Mouse (Mus musculus) liver, adult (tissue): Measurements from ENCODE around the gene Klhl7.

Source experiments
- GATA4 ChIP-seq: IDR thresholded peaks from 2 replicates; pipeline ENCODE4 v1.6.1; 2014; ENCODE audit warnings: mild to moderate bottlenecking, low read length; ENCODE audit not compliant: insufficient replicate concordance

Klhl7 gene

GRCm38 (mm10) chr5:24100106-24100809 is at the start of gene Klhl7:
Gene Klhl7 (plus strand): TSS chr5:24100605.
- TF ChIP-seq GATA4 = no peak

GRCm38 (mm10) chr5:24051755-24052675 is 48.4 kb upstream of the Klhl7 start:
- no peak for TF ChIP-seq GATA4

DNA sequence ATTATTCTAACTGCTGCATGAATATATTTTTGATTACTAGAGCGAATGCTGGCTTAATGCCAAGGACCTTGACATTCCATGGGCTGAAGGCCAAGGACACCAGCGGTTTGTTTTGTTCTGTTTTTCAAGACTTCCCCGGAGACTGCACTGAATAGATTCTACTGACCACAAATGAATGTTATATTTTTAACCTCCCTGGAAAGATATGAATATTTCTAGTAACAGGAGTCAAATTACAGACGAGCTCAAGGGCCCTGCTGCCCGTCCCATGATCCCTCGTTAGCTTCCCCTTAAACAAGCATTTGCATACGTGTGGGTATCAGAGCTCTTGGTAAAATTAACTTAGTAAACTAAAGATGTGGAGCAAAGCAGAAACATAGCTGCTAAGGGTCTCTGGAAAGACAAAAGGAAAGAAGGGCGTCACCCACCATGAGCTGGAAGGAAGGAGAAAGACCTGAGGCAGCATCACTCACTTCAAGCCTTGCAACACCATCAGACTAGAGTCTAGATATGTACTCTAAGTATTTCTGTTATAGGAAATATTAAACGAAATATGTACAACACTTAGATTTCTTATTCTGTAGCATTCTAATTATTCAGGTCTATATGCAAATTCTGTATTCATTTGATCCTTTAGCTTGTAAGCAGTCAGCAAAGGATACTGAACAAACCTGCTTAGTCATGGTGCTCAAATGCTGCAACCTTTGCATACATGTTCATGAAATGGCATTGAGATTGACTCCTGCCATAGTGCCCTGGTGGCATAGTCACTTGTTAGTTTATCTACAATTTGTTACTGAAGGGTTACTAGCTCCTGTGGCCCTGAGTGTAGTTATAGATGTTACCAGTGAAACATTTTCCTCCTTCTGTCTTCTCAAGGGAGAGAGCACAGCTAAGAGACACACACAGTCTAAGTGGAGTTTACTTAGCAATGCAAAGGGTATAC is 46.9 kb upstream of the Klhl7 start:
- TF ChIP-seq GATA4 = no peak

DNA sequence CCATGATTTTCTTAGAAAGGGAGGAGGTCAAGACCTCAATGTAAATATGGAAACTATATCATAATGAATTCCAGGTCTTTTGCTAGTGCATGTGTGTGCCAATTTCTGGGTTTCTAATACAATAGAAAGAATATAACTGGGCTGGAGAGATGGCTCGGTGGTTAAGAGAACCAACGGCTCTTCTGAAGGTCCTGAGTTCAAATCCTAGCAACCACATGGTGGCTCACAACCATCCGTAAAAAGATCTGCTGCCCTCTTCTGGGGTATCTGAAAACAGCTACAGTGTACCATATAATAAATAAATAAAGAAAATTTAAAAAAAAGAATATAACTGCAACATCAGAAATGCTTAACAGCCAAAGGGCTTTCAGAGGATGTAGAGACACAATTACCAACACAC is 46.0 kb upstream of the Klhl7 start:
- no peak for TF ChIP-seq GATA4

- TF ChIP-seq GATA4 = no peak
Observed at GRCm38 (mm10) chr5:24056865-24057264, 43.5 kb upstream of the Klhl7 start.

GRCm38 (mm10) chr5:24057592-24057991 is 42.8 kb upstream of the Klhl7 start:
- TF ChIP-seq GATA4 = no peak

DNA sequence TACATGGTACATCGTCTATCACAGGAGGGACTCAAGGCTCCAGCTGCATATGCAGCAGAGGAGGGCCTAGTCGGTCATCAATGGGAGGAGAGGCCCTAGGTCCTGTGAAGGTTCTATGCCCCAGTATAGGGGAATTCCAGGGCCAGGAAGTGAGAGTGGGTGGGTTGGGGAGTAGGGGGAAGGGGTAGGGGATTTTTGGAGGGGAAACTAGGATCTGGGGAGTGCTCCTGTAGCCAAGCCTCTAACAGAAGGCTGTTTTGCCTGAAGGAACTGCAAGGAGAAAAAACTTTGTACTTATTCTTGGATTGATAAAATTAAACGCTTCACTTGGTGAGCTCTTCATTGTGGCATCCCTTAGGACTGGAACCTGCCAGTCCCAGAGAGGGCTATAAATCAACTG is 39.5 kb upstream of the Klhl7 start:
- TF ChIP-seq GATA4 = no peak

DNA sequence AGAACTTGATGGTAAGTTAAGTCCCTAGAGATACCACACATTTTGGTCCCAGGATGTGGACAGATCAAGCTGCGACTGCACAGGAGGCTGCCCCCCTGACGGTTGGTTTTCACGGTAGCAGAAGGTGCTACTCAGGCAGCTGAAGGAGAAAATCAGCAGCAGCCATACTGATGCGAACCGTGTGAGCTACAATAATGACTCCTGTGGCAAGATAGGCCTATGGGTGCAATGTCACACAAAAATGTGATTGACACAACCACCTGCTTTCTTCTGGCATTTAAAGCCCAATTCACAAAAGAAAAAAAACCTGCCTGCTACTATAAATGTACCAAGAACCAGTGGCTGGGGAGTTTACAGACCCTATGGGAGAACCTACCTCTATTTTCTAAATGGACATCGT is 37.4 kb upstream of the Klhl7 start:
- TF ChIP-seq GATA4 = no peak

- TF ChIP-seq GATA4 = no peak
Observed at GRCm38 (mm10) chr5:24063545-24063944, 36.9 kb upstream of the Klhl7 start.

DNA sequence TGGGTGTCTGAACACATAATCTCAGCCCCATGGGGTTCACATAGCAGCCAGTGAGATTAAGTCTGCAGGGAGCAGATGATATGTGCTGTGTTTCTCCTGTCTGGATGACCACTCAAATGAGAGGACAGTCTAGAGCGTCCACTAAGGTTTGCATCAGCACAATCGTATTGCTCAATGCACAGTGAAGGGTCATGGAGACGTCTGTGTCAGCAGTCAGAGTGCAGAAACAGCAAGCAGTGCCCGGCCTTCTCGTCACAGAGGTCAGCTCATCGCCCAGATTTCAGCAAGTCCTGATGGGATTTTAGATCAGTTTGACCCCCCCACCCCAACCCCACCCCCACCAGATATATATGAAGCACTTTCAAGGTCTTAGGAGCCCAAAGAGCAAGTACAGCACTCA is 31.4 kb upstream of the Klhl7 start:
- TF ChIP-seq GATA4 = no peak

DNA sequence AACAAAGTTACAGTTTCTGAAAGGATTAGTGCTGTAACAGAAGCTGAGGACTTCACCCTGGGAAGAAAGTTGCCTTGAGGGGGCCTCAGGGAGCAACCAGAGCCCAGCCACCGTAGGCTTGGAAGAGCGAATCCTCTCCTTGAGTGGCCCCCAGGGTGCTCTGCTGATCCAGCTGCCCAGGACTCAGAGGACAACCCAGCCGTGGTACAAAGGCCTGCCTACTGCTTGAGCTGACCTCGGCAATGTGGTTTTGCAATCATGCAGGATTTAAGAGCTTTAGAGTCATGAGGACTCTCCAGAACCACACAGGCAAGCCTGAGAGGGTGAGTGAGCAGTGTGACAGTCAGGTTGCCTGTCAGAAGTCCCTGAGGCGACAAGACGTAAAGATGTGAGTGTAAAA is 28.4 kb upstream of the Klhl7 start:
- TF ChIP-seq GATA4 = no peak

DNA sequence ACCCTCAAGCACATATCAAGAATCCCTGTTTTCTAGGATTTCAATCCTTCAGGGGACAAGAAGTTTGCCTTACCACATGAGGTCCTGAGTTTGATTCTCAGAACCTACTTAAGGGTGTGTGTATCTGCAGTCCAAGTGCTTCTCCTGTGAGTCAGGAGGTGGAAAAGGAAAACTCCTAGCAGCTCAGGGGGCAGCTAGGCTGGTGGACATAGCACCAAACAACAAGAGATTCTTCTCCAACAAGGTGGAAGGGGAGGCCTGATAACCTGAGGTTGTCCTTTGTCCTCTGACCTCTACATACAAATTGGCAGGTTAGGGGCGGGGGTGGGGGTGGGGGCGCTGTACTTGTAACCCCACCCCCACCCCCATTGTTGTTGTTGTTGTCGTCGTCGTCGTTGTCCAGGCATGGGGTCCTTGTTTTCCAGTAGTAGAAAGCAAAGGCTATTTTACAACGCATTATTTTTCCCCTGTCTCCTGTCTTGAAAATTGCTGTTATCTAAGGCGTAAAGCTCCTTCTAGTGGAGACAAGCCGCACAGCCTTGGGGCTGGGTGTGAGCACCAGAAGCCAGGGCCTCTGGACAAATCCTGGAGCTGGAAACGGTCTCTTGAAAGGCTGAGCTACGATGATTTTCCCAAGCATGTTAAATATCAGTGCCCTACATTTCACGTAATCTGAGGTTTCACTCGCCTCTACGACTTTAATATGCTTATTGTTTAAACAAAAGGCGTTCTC is 23.3 kb upstream of the Klhl7 start:
- no peak for TF ChIP-seq GATA4

DNA sequence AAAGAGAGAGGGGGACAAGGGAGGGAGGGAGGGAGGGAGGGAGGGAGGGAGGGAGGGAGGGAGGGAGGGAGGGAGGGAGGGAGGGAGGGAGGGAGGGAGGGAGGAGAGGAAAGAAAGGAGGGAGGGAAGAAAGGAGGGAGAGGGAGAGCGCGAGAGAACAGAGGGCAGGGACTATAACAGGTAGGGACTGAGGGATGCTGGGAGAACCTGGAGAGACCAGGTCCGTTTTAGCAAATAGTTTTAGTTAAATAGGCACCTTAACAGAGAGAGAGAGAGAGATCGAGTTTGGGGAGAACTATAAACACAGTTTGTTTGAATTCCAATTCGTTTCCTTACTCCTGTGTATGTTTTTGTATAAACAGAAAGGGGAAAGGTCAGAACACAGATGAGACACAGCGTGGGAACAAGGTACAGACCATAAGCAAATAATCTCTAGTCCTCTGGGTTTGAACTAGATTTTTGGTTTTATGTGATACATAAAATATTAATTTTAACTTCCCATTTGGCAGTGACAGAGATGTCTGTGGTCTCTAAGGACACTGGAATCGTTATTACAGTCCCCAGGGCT is 22.6 kb upstream of the Klhl7 start:
- no peak for TF ChIP-seq GATA4

DNA sequence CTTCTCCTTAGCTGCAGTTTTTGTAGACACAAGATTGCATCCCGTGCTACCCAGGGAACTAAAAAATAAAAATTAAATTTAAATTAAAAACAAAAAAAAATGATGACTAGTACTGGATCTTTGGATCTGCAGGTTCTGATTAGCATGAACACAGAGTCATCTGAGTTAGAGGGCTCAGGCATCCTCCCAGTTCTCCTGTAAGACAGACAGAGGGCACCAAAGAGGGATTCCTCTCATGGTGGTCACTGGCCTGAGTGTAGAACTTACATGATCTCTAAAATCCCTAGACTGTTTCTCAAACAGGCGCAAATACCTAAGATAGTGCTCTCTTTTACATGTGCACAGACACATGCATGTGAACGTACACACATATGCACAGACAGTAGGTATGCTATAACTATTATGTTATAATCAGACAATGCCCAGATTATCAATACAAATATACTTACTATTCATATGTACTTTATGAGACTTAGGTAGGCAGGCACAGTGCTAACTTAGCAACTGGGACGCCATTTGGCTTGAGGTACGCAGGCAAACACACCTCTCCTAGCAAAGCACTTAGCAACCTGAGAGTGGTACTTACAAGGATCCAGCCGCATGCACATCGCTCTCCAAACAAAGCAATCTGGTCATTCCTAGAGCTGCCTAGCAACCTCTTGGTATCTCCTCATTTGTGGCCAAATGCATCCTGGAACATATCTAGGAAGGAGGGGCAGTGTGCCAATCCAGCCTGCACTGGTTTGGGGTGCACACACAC is 21.8 kb upstream of the Klhl7 start:
- TF ChIP-seq GATA4 = no peak

DNA sequence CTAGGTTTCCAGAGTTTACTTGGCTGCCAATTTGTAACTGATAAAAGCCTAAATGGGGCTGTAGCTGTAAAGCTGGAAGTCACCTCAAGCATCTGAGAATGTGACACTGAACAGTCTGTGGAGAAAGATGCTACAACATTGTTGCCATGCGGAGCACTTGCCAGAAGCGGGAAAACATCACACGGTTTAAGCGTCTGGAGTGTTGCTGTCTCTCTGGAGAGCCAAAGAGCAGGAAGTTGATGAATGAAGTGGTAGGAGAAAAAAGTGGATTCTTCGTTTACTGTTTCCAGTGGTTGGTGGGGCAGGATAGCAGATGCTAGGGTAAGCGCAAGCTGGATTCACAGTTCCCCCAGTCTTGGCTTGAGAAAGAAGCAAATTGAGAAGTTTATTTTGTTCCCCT is 19.6 kb upstream of the Klhl7 start:
- no peak for TF ChIP-seq GATA4
